Mouse (Mus musculus): Measurements from ENCODE around the gene Bank1.
A peak's percentile ranks its signal among the peaks of the same experiment; 100 is the strongest.
"Not testable (repeated sequence)": the region's sequence is repeated elsewhere in the genome, so short reads cannot be mapped to it uniquely, and the experiment has no call there.

Bank1 gene

GRCm38 (mm10) chr3:136325783-136326182 lies at the start of gene Bank1:
TSS of gene Bank1 (minus strand) at chr3:136326066.
- DNase-seq, result peak; percentile 20

GRCm38 (mm10) chr3:136369916-136370315 lies 44.0 kb upstream of the Bank1 start:
- DNase-seq, result no peak

- DNase-seq, result no peak
Observed at GRCm38 (mm10) chr3:136369466-136369865, 43.6 kb upstream of the Bank1 start.

- no peak for DNase-seq
Observed at GRCm38 (mm10) chr3:136368505-136368999, 42.7 kb upstream of the Bank1 start.

- no peak for DNase-seq
Observed at GRCm38 (mm10) chr3:136349690-136350089, 23.8 kb upstream of the Bank1 start.

- DNase-seq, result no peak
Observed at GRCm38 (mm10) chr3:136348611-136349010, 22.7 kb upstream of the Bank1 start.

GRCm38 (mm10) chr3:136347277-136347676 lies 21.4 kb upstream of the Bank1 start:
- no peak for DNase-seq

GRCm38 (mm10) chr3:136341911-136342310 lies 16.0 kb upstream of the Bank1 start:
- DNase-seq, result no peak

- DNase-seq, result no peak
Observed at GRCm38 (mm10) chr3:136339896-136340295, 14.0 kb upstream of the Bank1 start.

GRCm38 (mm10) chr3:136331135-136331534 lies 5.3 kb upstream of the Bank1 start:
- no peak for DNase-seq

- DNase-seq, result no peak
Observed at GRCm38 (mm10) chr3:136330043-136330442, 4.2 kb upstream of the Bank1 start.

- DNase-seq, result no peak
Observed at GRCm38 (mm10) chr3:136329133-136329532, 3.3 kb upstream of the Bank1 start.

GRCm38 (mm10) chr3:136324716-136325115 lies 1.1 kb downstream of the Bank1 start:
- DNase-seq, result not testable (repeated sequence)

- DNase-seq, result no peak
Observed at GRCm38 (mm10) chr3:136321936-136322335, 3.9 kb downstream of the Bank1 start.

- DNase-seq, result no peak
Observed at GRCm38 (mm10) chr3:136308487-136308886, 17.4 kb downstream of the Bank1 start.

- no peak for DNase-seq
Observed at GRCm38 (mm10) chr3:136306564-136307158, 19.2 kb downstream of the Bank1 start.

- DNase-seq, result no peak
Observed at GRCm38 (mm10) chr3:136302541-136302940, 23.3 kb downstream of the Bank1 start.

- DNase-seq, result not testable (repeated sequence)
Observed at GRCm38 (mm10) chr3:136300810-136301209, 25.1 kb downstream of the Bank1 start.

- DNase-seq, result no peak
Observed at GRCm38 (mm10) chr3:136297355-136297754, 28.5 kb downstream of the Bank1 start.

GRCm38 (mm10) chr3:136295250-136295649 lies 30.6 kb downstream of the Bank1 start:
- DNase-seq, result no peak

GRCm38 (mm10) chr3:136287883-136288282 lies 38.0 kb downstream of the Bank1 start:
- no peak for DNase-seq

GRCm38 (mm10) chr3:136264969-136265595 lies 60.8 kb downstream of the Bank1 start:
- DNase-seq, result no peak

GRCm38 (mm10) chr3:136257761-136258160 lies 68.1 kb downstream of the Bank1 start:
- DNase-seq, result no peak

GRCm38 (mm10) chr3:136254713-136255112 lies 71.2 kb downstream of the Bank1 start:
- no peak for DNase-seq

GRCm38 (mm10) chr3:136252820-136253219 lies 73.0 kb downstream of the Bank1 start:
- DNase-seq, result no peak
